Mouse (Mus musculus) limb, embryonic 10.5 days (tissue): ENCODE data around the gene Bbof1. TPM values are rescaled to one million over a fixed set of nuclear protein-coding genes. Genes with fewer than 3 reads are reported as not detected.

Experiments
- DNase-seq: peaks from one replicate; pipeline ENCODE4 v3.0.0-alpha.2; 2017; ENCODE audit warnings: low spot score
- H3K27ac ChIP-seq: fragments of 300-500 bp; sonication (generic); 2 replicates; pipeline ENCODE4 v1.5.1; 2016; ENCODE audit warnings: mild to moderate bottlenecking
- H3K27me3 ChIP-seq: fragments of 300-500 bp; sonication (generic); 2 replicates; pipeline ENCODE4 v1.6.1; 2016; ENCODE audit warnings: low read depth, mild to moderate bottlenecking; ENCODE audit not compliant: poor library complexity, severe bottlenecking
- H3K36me3 ChIP-seq: fragments of 300-500 bp; sonication (generic); 2 replicates; pipeline ENCODE4 v1.6.1; 2016; ENCODE audit warnings: mild to moderate bottlenecking, moderate library complexity
- H3K4me1 ChIP-seq: fragments of 300-500 bp; sonication (generic); 2 replicates; pipeline ENCODE4 v1.6.1; 2016
- H3K4me3 ChIP-seq: fragments of 300-500 bp; sonication (generic); 2 replicates; pipeline ENCODE4 v1.5.1; 2016; ENCODE audit warnings: mild to moderate bottlenecking, moderate library complexity
- H3K9me3 ChIP-seq: fragments of 300-500 bp; sonication (generic); replicated peaks from 2 replicates; pipeline ENCODE4 v1.6.1; 2016; ENCODE audit warnings: mild to moderate bottlenecking
- WGBS: fragments of 180-500 bp; shearing (Covaris S2); methylation state at CpG from one replicate; pipeline ENCODE4 v1.1.7; 2016; 5-methylcytosine and 5-hydroxymethylcytosine counted together
- polyA plus RNA-seq: library from polyadenylated mRNA; unstranded; fragments of >200 nt; fragmentation: Nextera tagmentation; extraction: Ambion mirVana; gene quantifications from 2 replicates; pipeline ENCODE4 v1.2.1, GENCODE M21; 2016

Bbof1 gene
- polyA plus RNA-seq, 1 experiment from 2014 or later = 0.36 TPM

- Histone ChIP-seq H3K4me1 (no peaks in the 10 kb centered on the region), H3K4me3 (no peak overlapping the region), H3K36me3 (no peaks in the 10 kb centered on the region), H3K27ac (no peak overlapping the region), H3K27me3 (no peaks in the 10 kb centered on the region), H3K9me3 (no peaks in the 10 kb centered on the region)
- no peak for DNase-seq
- WGBS = 74% methylated on average over 14 of the region's 14 CpGs
These were observed 20.0 kb upstream of the Bbof1 start for GRCm38 (mm10) chr12:84388774-84389400.

DNA sequence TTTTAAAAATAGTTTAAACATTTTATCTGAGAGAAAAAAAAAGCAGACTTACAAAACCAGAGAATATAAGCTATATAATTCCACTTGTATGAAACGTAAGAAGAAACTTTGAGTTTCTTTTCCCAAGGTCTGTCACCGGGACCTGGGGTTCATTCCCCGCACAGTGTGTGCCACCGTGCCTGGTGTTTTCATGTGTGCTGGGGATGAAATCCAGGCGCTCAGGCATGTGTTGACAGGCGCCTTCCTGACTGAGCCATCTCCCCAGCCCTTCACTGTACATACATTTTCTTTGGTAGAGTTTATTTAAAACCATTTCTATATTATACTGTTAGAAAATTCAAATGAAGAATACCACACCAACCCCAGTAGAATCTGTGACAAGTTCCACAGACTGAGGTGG lies 18.5 kb upstream of the Bbof1 start:
- Histone ChIP-seq H3K27ac (no peak overlapping the region), H3K36me3 (no peaks in the 10 kb centered on the region), H3K9me3 (no peaks in the 10 kb centered on the region), H3K27me3 (no peaks in the 10 kb centered on the region), H3K4me1 (no peaks in the 10 kb centered on the region), H3K4me3 (no peak overlapping the region)
- peak; percentile 41 for DNase-seq
- WGBS = 77% methylated on average over 6 of the region's 6 CpGs

GRCm38 (mm10) chr12:84392681-84393080 lies 16.2 kb upstream of the Bbof1 start:
- no peaks in the 10 kb centered on the region for H3K36me3 ChIP-seq
- no peak overlapping the region for H3K4me3 ChIP-seq
- H3K4me1 ChIP-seq = no peaks in the 10 kb centered on the region
- DNase-seq = no peak
- H3K27me3 ChIP-seq = no peaks in the 10 kb centered on the region
- H3K27ac ChIP-seq = no peak overlapping the region
- WGBS = 98% methylated on average over 4 of the region's 4 CpGs
- no peaks in the 10 kb centered on the region for H3K9me3 ChIP-seq

- Histone ChIP-seq H3K9me3 (no peaks in the 10 kb centered on the region), H3K27ac (no peak overlapping the region), H3K36me3 (no peaks in the 10 kb centered on the region), H3K4me3 (no peak overlapping the region), H3K4me1 (no peaks in the 10 kb centered on the region), H3K27me3 (no peaks in the 10 kb centered on the region)
- DNase-seq = no peak
- 89% methylated on average over 5 of the region's 5 CpGs for WGBS
These were observed 15.0 kb upstream of the Bbof1 start for GRCm38 (mm10) chr12:84393847-84394246.

- Histone ChIP-seq H3K27ac (no peak overlapping the region), H3K36me3 (no peaks in the 10 kb centered on the region), H3K9me3 (no peaks in the 10 kb centered on the region), H3K4me1 (peaks cover 2% of the 10 kb centered on the region; the same call in 1 of the 2 replicates), H3K27me3 (no peaks in the 10 kb centered on the region), H3K4me3 (no peak overlapping the region)
- 91% methylated on average over 14 of the region's 14 CpGs for WGBS
- no peak for DNase-seq
These were observed 11.8 kb upstream of the Bbof1 start for GRCm38 (mm10) chr12:84396947-84397679.

- Histone ChIP-seq H3K27ac (no peak overlapping the region), H3K4me3 (no peak overlapping the region), H3K4me1 (peaks cover 2% of the 10 kb centered on the region; the same call in 1 of the 2 replicates), H3K9me3 (no peaks in the 10 kb centered on the region), H3K36me3 (no peaks in the 10 kb centered on the region), H3K27me3 (no peaks in the 10 kb centered on the region)
- no peak for DNase-seq
These were observed 11.2 kb upstream of the Bbof1 start for GRCm38 (mm10) chr12:84397685-84398084.

GRCm38 (mm10) chr12:84398629-84399028 lies 10.2 kb upstream of the Bbof1 start:
- H3K27ac ChIP-seq = no peak overlapping the region
- H3K27me3 ChIP-seq = no peaks in the 10 kb centered on the region
- H3K36me3 ChIP-seq = no peaks in the 10 kb centered on the region
- peaks cover 2% of the 10 kb centered on the region; the same call in 1 of the 2 replicates for H3K4me1 ChIP-seq
- H3K9me3 ChIP-seq = no peaks in the 10 kb centered on the region
- 86% methylated on average over 5 of the region's 5 CpGs for WGBS
- no peak overlapping the region for H3K4me3 ChIP-seq
- DNase-seq = no peak

- no peak overlapping the region for H3K4me3 ChIP-seq
- no peaks in the 10 kb centered on the region for H3K36me3 ChIP-seq
- H3K27me3 ChIP-seq = no peaks in the 10 kb centered on the region
- H3K9me3 ChIP-seq = no peaks in the 10 kb centered on the region
- no peak for DNase-seq
- H3K4me1 ChIP-seq = peaks cover 2% of the 10 kb centered on the region; the same call in 1 of the 2 replicates
- 74% methylated on average over 9 of the region's 9 CpGs for WGBS
- no peak overlapping the region for H3K27ac ChIP-seq
These were observed 9.7 kb upstream of the Bbof1 start for GRCm38 (mm10) chr12:84399135-84399534.

DNA sequence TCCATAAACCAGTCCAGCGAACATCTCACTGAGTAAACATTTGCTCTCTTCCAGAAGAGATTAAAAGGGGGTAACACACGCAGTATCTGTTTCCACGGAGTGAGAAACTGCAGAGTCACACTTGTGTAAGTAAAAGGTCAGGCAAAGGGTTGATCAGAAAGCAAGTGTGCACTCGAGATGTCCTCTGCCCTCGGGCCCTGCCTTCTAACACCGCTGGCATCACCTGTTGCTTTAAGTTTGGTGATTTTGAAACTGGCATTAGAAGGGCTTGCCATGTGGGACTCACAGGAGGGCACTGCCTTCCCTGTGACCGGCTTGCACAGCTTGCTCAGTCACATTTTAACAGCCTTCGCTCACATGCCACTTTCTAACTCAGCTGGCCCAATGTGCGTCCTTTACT lies 9.2 kb upstream of the Bbof1 start:
- H3K4me1 ChIP-seq = peaks cover 2% of the 10 kb centered on the region; the same call in 1 of the 2 replicates
- WGBS = 77% methylated on average over 9 of the region's 9 CpGs
- no peaks in the 10 kb centered on the region for H3K9me3 ChIP-seq
- no peaks in the 10 kb centered on the region for H3K27me3 ChIP-seq
- H3K27ac ChIP-seq = no peak overlapping the region
- no peak overlapping the region for H3K4me3 ChIP-seq
- H3K36me3 ChIP-seq = no peaks in the 10 kb centered on the region
- DNase-seq = no peak

- no peak for DNase-seq
- 87% methylated on average over 3 of the region's 3 CpGs for WGBS
- no peaks in the 10 kb centered on the region for H3K36me3 ChIP-seq
- H3K9me3 ChIP-seq = no peaks in the 10 kb centered on the region
- H3K27ac ChIP-seq = no peak overlapping the region
- H3K4me1 ChIP-seq = peaks cover 2% of the 10 kb centered on the region; the same call in 1 of the 2 replicates
- no peak overlapping the region for H3K4me3 ChIP-seq
- no peaks in the 10 kb centered on the region for H3K27me3 ChIP-seq
These were observed 8.8 kb upstream of the Bbof1 start for GRCm38 (mm10) chr12:84400068-84400467.

DNA sequence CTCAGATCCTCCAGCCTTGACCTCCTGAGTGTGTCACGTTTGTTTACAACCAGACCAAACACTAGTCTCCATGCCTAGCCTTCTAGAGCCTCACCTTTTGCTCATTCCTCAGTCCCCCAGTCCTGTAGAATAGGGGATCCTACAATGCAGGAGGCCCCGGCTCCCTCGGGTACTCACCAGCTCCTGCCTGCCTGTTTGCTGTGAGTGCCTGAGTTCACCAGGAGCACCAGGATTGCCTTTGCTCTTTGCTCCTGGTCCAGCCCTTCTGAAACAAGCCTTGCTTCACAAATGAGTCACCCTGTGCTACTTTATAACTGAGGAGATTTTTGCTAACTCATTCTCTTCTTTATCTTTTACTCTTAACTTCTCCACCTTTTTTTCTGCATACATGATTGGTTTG lies 8.2 kb upstream of the Bbof1 start:
- Histone ChIP-seq H3K27me3 (no peaks in the 10 kb centered on the region), H3K4me3 (no peak overlapping the region), H3K4me1 (peaks cover 2% of the 10 kb centered on the region; the same call in 1 of the 2 replicates), H3K9me3 (no peaks in the 10 kb centered on the region), H3K27ac (no peak overlapping the region), H3K36me3 (no peaks in the 10 kb centered on the region)
- DNase-seq = no peak
- WGBS = 69% methylated on average over 3 of the region's 3 CpGs

GRCm38 (mm10) chr12:84402923-84403322 lies 5.9 kb upstream of the Bbof1 start:
- H3K4me3 ChIP-seq = no peak overlapping the region
- DNase-seq = no peak
- H3K4me1 ChIP-seq = peaks cover 6% of the 10 kb centered on the region
- 78% methylated on average over 9 of the region's 9 CpGs for WGBS
- H3K27me3 ChIP-seq = 0 out of 2 replicates have a peak, but pooled peaks cover 3% of the 10 kb centered on the region
- no peaks in the 10 kb centered on the region for H3K36me3 ChIP-seq
- H3K27ac ChIP-seq = no peak overlapping the region
- no peaks in the 10 kb centered on the region for H3K9me3 ChIP-seq

GRCm38 (mm10) chr12:84404541-84404940 lies 4.3 kb upstream of the Bbof1 start:
- no peak overlapping the region for H3K27ac ChIP-seq
- peaks cover 20% of the 10 kb centered on the region for H3K4me1 ChIP-seq
- WGBS = 91% methylated on average over 6 of the region's 6 CpGs
- no peak overlapping the region for H3K4me3 ChIP-seq
- H3K9me3 ChIP-seq = no peaks in the 10 kb centered on the region
- peak; percentile 20 for DNase-seq
- H3K27me3 ChIP-seq = 0 out of 2 replicates have a peak, but pooled peaks cover 3% of the 10 kb centered on the region
- H3K36me3 ChIP-seq = no peaks in the 10 kb centered on the region
